Comparison of ENCODE assay signal across 8 mouse cellular contexts in genomic region chr6:84589742-84590686, GRCm38 (mm10). TPM values are rescaled to one million over a fixed set of nuclear protein-coding genes. Genes with fewer than 3 reads are reported as not detected.
A peak's percentile ranks its signal among the peaks of the same experiment; 100 is the strongest.
DNase-seq lines count a peak whose midpoint lies in the region; ATAC-seq and TF ChIP-seq lines count a peak whose summit lies in the region.

No protein-coding gene starts in this region.

- H3K9me3 ChIP-seq in embryonic facial prominence, embryonic 13.5 days, result no peaks in the 10 kb centered on the region
- no peaks in the 10 kb centered on the region for H3K9me3 ChIP-seq in limb, embryonic 12.5 days
- no peaks in the 10 kb centered on the region for H3K9me3 ChIP-seq in midbrain, embryonic 16.5 days (replicated peaks; ENCODE audit: control insufficient read depth, low read length, poor library complexity, severe bottlenecking)

- peak overlapping the region; percentile 28; the same call in 1 of the 2 replicates for H3K9ac ChIP-seq in embryonic facial prominence, embryonic 13.5 days
- no peak overlapping the region for H3K9ac ChIP-seq in heart, adult 2 months (ENCODE audit: low read depth, low read length)
- no peak overlapping the region for H3K9ac ChIP-seq in limb, embryonic 12.5 days (replicated peaks)
- no peak overlapping the region for H3K9ac ChIP-seq in midbrain, embryonic 16.5 days (ENCODE audit: low read depth, low read length)

- H3K4me1 ChIP-seq in embryonic facial prominence, embryonic 13.5 days, result peaks cover 46% of the 10 kb centered on the region
- peaks cover 10% of the 10 kb centered on the region for H3K4me1 ChIP-seq in heart, adult 2 months (ENCODE audit: control insufficient read depth, insufficient read depth, low read length)
- H3K4me1 ChIP-seq in kidney, adult 2 months (ENCODE audit: control insufficient read depth, insufficient read depth, low read length), result peaks cover 8% of the 10 kb centered on the region
- H3K4me1 ChIP-seq in limb, embryonic 12.5 days (replicated peaks), result peaks cover 34% of the 10 kb centered on the region
- peaks cover 51% of the 10 kb centered on the region for H3K4me1 ChIP-seq in midbrain, embryonic 16.5 days (ENCODE audit: control insufficient read depth, insufficient read depth, low read length)

- no peak; the same call in none of the 2 replicates for TF ChIP-seq CTCF in heart, adult 2 months (IDR thresholded peaks at IDR 0.05)
- peak; percentile 85 for TF ChIP-seq CTCF in kidney, adult 2 months (conservative IDR thresholded peaks at IDR 0.05; ENCODE audit: insufficient read depth, insufficient read length, low read depth, low read length)

- H3K4me3 ChIP-seq in embryonic facial prominence, embryonic 13.5 days, result peak overlapping the region; percentile 72
- peak overlapping the region; percentile 22; the same call in 1 of the 2 replicates for H3K4me3 ChIP-seq in heart, adult 2 months
- H3K4me3 ChIP-seq in kidney, adult 2 months (ENCODE audit: insufficient read depth, low read depth, low read length), result no peak overlapping the region
- peak overlapping the region; percentile 76 for H3K4me3 ChIP-seq in limb, embryonic 12.5 days (replicated peaks)
- H3K4me3 ChIP-seq in midbrain, embryonic 16.5 days (ENCODE audit: low read depth, low read length), result peak overlapping the region; percentile 47

- peak; percentile 69 for DNase-seq in A20 (ENCODE audit: low read depth, low spot score)
- peak; percentile 66 to 78 for DNase-seq in adrenal gland, postnatal 4 days (ENCODE audit: low spot score in 2 of 2)
- peak; percentile 86 to 89 for DNase-seq in heart, adult 2 months
- DNase-seq in kidney, adult 2 months, result peak; percentile 87
- peak; percentile 38 to 43 for DNase-seq in spleen, postnatal 36 days (ENCODE audit: low spot score in 2 of 2)

- WGBS in embryonic facial prominence, embryonic 13.5 days, result 3% methylated on average over 39 of the region's 39 CpGs
- WGBS in heart, adult 2 months, result 4% methylated on average over 39 of the region's 39 CpGs
- 6% methylated on average over 39 of the region's 39 CpGs for WGBS in kidney, adult 2 months
- whole genome bisulfite sequencing in limb, embryonic 12.5 days, result 3% methylated on average over 39 of the region's 39 CpGs
- WGBS in midbrain, embryonic 16.5 days, result 4% methylated on average over 39 of the region's 39 CpGs

- H3K27me3 ChIP-seq in embryonic facial prominence, embryonic 13.5 days, result peaks cover 36% of the 10 kb centered on the region
- peaks cover 6% of the 10 kb centered on the region; the same call in 1 of the 2 replicates for H3K27me3 ChIP-seq in heart, adult 2 months (ENCODE audit: control insufficient read depth, insufficient read depth, low read length)
- H3K27me3 ChIP-seq in kidney, adult 2 months (replicated peaks; ENCODE audit: control insufficient read depth, insufficient read depth, low read length), result peaks cover 8% of the 10 kb centered on the region
- peaks cover 13% of the 10 kb centered on the region for H3K27me3 ChIP-seq in limb, embryonic 12.5 days
- H3K27me3 ChIP-seq in midbrain, embryonic 16.5 days (ENCODE audit: control insufficient read depth, insufficient read depth, low read depth, low read length), result peaks cover 23% of the 10 kb centered on the region

- TF ChIP-seq POLR2A in heart, adult 2 months (IDR thresholded peaks at IDR 0.05; ENCODE audit: insufficient read depth, low read depth, low read length), result 0 out of 2 replicates have a peak, but pooled peaks have one; percentile 18
- no peak for TF ChIP-seq POLR2A in kidney, adult 2 months (IDR thresholded peaks at IDR 0.05; ENCODE audit: low read depth, low read length)

- no peaks in the 10 kb centered on the region for H3K36me3 ChIP-seq in embryonic facial prominence, embryonic 13.5 days
- no peaks in the 10 kb centered on the region for H3K36me3 ChIP-seq in heart, adult 2 months (ENCODE audit: control insufficient read depth, insufficient read depth, low read length)
- no peaks in the 10 kb centered on the region for H3K36me3 ChIP-seq in kidney, adult 2 months (ENCODE audit: control insufficient read depth, insufficient read depth, low read length)
- H3K36me3 ChIP-seq in limb, embryonic 12.5 days, result no peaks in the 10 kb centered on the region
- no peaks in the 10 kb centered on the region for H3K36me3 ChIP-seq in midbrain, embryonic 16.5 days (ENCODE audit: control insufficient read depth, insufficient read depth, low read length)

- H3K4me2 ChIP-seq in embryonic facial prominence, embryonic 13.5 days, result peak overlapping the region; percentile 86
- peak overlapping the region; percentile 88 for H3K4me2 ChIP-seq in limb, embryonic 12.5 days
- H3K4me2 ChIP-seq in midbrain, embryonic 16.5 days (ENCODE audit: low read length), result peak overlapping the region; percentile 87

- H3K27ac ChIP-seq in embryonic facial prominence, embryonic 13.5 days, result no peak overlapping the region
- no peak overlapping the region; the same call in 1 of the 2 replicates for H3K27ac ChIP-seq in heart, adult 2 months
- no peak overlapping the region for H3K27ac ChIP-seq in kidney, adult 2 months (ENCODE audit: insufficient read depth, low read depth, low read length)
- 0 out of 2 replicates have a peak overlapping the region, but pooled peaks have one; percentile 97 for H3K27ac ChIP-seq in limb, embryonic 12.5 days
- no peak overlapping the region for H3K27ac ChIP-seq in midbrain, embryonic 16.5 days (ENCODE audit: low read length)

- no peaks in the 10 kb centered on the region for H3K79me2 ChIP-seq in heart, adult 2 months (replicated peaks; ENCODE audit: control insufficient read depth, insufficient read depth, low read length)

- TF ChIP-seq EP300 in heart, adult 2 months (IDR thresholded peaks at IDR 0.05; ENCODE audit: insufficient read depth, low read depth, low read length), result peak; percentile 83

- intact Hi-C loops in heart, adult 2 months (cut with DNase I), result loop anchor here (1.0 to 10.0 kb wide), 8 partner anchors 41 to 494 kb away; no protein-coding TSS in a partner anchor

- ATAC-seq in embryonic facial prominence, embryonic 13.5 days (ENCODE audit: insufficient number of reproducible peaks, insufficient read depth, low FRiP score, low TSS enrichment, low read depth), result no peak
- 0 out of 2 replicates have a peak, but pooled peaks have one; percentile 19 for ATAC-seq in limb, embryonic 12.5 days (ENCODE audit: insufficient number of reproducible peaks, insufficient read depth, low FRiP score, low TSS enrichment, low read depth)
- peak; percentile 70 for ATAC-seq in midbrain, embryonic 16.5 days

RNA-seq across cellular contexts. Expression of gene Cyp26b1, which starts 3.7 kb away (rescaled TPM):
- 10 to 100 TPM; 18.7 to 21.0 TPM for total RNA-seq in adrenal gland, postnatal 4 days (2021)
- 38.0 and 38.9 TPM in 2 replicates for polyA plus RNA-seq in embryonic facial prominence, embryonic 13.5 days (2015; fragmentation: Nextera tagmentation; extraction: Ambion mirVana)
- total RNA-seq in heart, adult 2 months (2021), result 10 to 100 TPM; 17.1 to 41.4 TPM
- 1.8 and 30.9 TPM in 2 replicates for polyA plus RNA-seq in heart, adult 2 months (2012; rRNA removed)
- 0.60 and 2.0 TPM in 2 replicates for polyA plus RNA-seq in kidney, adult 2 months (2012; rRNA removed)
- 44.8 and 45.4 TPM in 2 replicates for polyA plus RNA-seq in limb, embryonic 12.5 days (2016; fragmentation: Nextera tagmentation; extraction: Ambion mirVana)
- 8.8 and 10.2 TPM in 2 replicates for polyA plus RNA-seq in midbrain, embryonic 16.5 days (2015; fragmentation: Nextera tagmentation; extraction: Ambion mirVana)
